Mouse (Mus musculus) CD8-positive naive resting alpha-beta T cell, adult 2 months (primary cell): Measurements from ENCODE around the gene Arrdc5.
"Not testable (repeated sequence)": the region's sequence is repeated elsewhere in the genome, so short reads cannot be mapped to it uniquely, and the experiment has no call there.

Experiments used
- DNase-seq, 2 experiments: peaks; one replicate each; pipeline ENCODE4 v3.0.0; 2022; ENCODE audit warnings: low read depth in 2 of 2, low spot score in 2 of 2

Gene Arrdc5

GRCm38 (mm10) chr17:56279481-56280155 lies 20.5 kb downstream of the Arrdc5 start:
- no peak for DNase-seq

- no peak for DNase-seq
These were observed 21.7 kb downstream of the Arrdc5 start for GRCm38 (mm10) chr17:56278340-56278739.

DNA sequence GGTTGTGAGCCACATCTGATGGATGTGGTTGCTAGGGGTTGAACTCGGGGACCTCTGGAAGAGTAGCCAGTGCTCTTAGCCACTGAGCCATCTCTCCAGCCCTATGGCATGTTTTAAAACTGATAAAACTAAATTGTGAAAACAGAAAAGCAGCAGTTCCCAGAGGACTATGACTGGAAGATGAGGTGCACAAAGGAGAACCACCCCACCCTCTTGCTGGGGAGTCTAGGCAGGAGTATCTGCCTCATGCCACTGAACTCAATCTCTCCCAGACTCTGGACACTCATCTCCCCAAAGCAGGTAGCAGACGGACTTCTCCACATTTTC lies 22.6 kb downstream of the Arrdc5 start:
- DNase-seq = no peak

DNA sequence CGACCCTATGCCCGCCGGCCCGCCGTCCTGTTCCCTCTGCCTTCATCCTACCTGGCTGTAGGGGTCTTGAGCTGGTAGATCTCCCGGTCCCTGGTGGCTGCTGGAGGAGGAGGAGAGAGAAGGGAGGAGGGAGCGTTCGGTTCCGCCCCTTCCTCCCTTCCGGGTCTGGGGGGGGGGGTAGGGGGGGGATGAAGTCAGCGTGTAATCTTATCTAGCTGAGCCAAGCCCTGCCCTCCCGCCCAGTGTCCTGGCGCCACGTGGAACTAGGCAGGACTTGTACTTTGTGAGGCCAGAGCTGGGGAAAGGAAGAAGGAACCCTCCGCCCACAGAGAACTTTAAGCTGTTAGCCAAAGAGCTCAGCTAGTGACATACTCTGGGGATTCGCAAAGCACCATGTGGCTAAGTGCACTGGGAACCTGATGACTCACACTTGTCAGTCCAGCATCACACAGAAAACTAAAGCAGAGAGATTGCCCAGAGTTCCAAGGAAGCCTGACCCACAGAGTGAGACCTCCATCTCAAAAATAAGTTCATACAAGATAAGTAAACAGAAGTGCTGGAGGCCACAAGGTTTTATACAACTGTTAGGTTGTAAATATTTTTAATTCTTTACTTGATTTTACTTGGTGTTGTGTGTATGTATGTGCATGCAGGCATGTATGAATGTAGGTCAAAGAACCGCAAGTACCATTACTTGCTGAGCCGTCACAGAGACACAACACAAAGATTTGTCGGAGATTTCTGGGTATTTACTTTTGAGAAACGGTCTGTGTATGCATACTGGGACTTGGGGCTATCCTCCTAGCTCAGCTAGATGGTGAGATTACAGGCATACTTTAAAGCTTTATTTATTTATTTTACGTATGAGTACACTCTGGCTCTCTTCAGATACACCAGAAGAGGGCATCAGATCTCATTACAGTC lies 23.2 kb downstream of the Arrdc5 start, which contains the start of gene Ticam1:
TSS of gene Ticam1 (minus strand) at position 144 of the 924 bp plus-strand sequence.
- DNase-seq = peak; percentile 56 to 59

GRCm38 (mm10) chr17:56275842-56276480 lies 24.1 kb downstream of the Arrdc5 start:
- no peak for DNase-seq

GRCm38 (mm10) chr17:56273986-56274385 lies 26.1 kb downstream of the Arrdc5 start:
- DNase-seq = no peak

DNA sequence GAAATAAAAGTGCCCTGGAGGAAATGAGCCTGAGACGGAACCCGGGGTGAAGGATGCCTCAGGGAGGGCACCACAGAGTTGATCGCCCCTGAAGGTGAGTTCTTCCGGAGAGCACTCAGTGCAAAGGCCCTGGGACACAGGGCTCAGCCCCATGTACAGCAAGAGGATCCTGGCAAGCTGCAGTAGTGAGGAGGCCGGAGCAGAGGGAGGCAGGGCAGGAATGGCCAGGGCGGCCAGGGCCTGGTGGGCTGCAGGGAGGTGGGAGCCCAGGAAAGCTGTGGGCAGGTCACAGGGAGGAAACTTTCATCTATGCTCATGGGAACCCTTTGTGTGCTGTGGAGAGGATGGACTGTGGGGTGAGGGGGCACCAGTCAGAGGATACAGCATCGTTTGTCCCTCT lies 26.6 kb downstream of the Arrdc5 start:
- DNase-seq = no peak

GRCm38 (mm10) chr17:56272644-56273043 lies 27.4 kb downstream of the Arrdc5 start:
- DNase-seq = no peak

GRCm38 (mm10) chr17:56271609-56272253 lies 28.4 kb downstream of the Arrdc5 start:
- DNase-seq = no peak

DNA sequence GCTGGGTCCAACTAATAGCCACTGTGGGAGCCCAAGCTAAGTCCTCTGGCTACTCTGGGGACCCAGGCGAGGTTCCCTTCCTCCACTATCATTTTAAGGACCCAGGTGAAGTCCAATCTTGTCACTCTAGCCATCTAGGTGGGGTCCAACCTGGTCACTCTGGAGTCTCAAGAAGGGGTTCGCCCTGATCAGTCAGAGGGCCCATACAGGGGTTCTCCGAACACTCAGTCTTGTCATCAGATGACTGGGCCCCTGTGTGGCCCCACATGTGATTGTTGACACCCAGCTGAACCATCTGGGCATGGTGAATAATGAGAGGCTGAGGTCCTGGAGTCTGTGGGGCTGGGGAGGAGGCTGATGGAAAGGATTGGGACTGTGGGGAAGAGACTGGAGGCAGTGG lies 30.3 kb downstream of the Arrdc5 start:
- DNase-seq = no peak

DNA sequence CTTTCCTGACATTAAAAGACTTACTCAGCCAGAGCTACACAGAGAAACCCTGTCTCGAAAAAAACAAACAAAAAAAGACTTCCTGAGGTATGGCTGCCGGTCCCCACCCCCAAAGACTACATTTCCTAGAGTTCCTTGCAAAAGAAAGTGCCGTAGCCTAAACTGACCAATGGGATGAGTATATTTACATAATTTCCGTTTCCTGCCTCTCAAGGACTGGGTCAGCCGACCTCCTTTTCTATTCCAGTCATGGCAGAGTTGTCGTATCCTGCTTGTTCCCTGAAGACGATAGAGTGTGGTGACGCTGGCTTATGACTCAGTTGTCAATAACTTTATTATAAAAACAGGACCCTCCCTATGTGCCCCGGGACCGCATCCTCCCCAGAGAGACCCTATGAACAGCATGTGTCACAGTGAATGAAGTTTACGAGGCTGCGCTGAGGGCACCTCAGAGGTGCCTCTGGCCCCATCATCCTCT lies 30.9 kb downstream of the Arrdc5 start:
- peak; percentile 52 to 62 for DNase-seq

DNA sequence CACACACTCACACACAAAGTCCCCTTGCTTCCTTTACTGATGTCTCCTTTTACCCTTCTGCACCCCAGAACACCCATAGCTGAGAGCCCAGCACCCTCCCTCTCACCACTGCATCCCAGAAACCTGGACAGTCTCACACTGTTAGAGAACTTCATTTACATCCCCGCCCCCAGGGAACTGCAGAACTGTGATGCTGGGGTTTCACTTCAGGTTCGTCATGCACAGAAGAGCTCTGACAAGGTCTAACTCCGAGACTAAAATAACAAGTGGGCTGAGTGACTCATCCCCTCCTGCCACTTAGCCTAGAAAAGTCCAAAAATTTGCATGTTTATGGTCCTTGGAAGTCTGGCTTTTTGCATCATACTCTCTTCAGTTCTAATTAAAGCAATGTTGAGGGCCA lies 33.8 kb downstream of the Arrdc5 start:
- no peak for DNase-seq

DNA sequence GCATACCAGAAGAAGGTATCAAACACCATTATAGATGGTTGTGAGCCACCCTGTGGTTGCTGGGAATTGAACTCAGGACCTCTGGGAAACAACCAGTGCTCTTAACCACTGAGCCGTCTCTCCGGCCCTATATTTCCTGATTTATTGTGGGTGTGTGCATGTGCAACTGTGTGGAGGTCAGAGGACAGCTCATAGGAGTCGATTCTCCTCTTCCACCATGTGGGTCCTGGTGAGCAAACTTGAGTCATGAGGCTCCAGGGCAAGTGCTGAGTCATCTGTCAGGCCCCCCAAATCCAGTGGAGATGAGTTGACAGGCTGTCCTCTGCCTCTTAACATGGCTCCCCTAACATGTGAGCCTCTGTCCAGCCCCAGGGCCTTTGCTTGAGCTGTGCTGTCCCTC lies 34.2 kb downstream of the Arrdc5 start:
- no peak for DNase-seq

DNA sequence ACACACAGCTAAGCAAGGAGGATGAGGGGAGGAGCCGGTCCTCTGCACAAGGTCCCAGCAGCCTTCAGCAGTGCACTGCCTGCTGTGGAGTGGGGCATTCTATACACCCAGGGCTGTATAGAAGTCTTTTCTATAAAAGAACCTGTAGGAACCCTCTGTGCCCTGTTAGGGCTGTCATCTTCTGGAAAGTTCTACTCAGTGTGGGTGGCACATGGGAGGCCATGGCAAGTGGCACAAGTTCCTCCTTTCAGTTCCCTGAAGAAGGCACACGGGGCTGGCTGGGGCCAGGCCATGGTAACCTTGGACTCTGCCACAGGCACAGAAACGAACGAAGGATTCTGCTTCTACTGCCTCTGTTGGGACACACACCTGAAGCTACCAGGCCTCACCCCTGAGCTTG lies 35.1 kb downstream of the Arrdc5 start:
- no peak for DNase-seq

DNA sequence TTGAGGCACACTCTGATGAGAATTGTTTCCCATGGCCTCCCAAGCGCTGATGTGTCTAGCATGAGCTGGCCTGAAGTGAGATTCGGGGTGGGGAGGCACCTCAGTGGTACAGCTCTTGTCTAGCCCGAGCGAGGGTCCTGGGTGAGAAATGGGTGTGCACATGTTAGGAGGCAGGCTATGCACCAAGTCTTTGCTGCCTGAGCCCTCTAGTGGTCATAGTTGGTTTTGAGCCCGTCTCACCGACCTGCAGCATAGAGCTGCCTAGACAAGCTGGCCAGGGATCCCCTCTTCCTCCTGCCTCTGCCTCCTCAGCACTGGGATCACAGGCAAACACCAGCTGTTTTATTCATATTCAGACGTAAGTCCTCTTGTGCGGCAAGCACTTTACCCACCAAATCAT lies 36.1 kb downstream of the Arrdc5 start:
- peak; percentile 63 to 75 for DNase-seq

DNA sequence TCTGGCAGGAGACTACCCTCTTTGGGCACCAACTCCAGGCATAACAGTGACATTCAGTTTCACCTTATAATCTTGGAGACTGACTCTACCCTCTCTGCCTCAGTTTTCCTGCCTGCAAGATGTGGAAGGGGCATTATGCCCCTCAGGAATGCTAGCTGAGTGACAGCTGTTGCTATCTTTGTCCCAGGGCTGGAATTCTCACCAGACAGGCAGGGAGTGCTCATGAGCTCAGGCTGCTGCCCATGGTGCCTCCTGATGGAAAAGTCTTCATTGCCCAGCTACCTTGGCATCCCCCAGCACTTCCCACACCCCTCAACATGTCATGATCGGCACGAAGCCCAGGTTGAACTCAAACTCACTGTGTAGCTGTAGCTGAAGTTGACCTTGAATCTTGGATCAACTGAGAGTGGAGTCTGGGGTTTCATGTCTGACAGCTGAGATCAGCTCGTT lies 37.4 kb downstream of the Arrdc5 start:
- DNase-seq = no peak

DNA sequence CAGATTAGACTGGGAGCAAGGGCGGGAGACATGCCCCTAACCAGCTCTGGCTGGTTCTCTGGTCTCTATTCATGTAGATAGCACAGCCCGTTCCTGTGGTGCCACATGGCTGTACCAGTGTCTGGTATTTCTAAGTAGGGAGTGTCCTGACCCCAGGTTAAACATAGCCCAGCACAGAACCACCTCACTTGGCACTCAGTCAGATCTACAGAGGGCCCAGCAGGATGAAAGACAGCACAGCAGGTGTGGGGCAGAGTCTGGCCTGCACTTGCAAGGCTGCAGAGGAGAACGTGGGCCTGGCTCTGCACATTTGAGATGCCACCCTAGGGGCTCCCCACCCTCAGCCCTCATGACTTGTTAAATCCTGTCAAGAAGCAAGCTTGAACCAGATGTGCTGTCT lies 38.9 kb downstream of the Arrdc5 start:
- DNase-seq = no peak

DNA sequence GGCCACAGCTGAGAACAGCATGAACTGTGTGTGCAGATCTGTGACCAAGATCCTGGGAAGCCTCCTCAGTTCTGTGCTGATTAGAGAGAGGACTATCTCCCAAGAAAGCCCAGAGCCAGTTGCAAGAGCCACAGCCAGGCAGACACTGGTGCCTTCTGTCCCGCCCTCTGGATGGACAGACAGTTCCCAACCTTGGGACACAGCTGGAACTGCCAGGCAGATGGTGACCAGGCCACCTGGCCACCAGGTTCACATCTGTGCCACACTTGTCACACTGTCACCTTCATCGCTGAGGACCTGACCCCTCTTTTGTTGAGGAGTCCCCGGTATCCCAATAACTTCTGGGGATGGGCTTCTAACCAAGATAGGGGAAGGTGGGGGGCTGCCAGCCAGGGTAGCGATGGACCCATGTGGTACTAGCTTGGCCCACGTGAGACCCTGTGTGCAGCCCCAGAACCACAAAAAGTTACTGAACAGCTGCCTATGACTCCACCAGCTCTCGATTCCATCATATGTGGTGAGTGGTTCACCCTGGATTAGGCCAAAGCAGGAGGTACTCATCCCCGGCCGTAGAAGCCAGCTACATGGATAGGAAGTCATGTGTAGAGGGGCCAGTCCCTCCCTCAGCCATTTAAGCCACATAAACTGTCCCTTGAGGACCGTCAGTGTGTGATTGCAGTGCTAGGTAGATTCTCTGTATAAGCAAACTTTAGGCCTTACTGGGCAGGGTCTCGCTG lies 40.6 kb downstream of the Arrdc5 start:
- DNase-seq = no peak

DNA sequence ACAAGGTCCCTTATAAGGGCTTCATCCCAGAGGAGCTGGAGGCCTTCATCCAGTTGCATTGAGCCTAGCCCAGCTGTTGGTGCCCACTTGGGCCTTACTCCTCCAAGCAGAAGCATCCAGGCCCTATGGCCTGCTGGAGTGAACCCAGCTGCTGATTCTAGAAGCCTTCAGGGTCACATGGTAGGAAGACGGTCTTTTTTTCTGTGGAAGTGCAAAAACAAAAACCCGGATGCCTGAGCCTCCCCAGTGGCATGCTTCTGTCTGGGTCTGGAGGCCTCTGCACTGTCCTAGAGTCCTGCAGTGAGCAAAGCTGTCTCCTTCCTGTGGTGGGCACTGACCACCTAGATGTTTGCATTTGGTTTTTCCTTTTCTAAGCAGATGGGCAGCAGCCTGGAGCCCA lies 41.3 kb downstream of the Arrdc5 start:
- not testable (repeated sequence) for DNase-seq

GRCm38 (mm10) chr17:56258269-56258668 lies 41.8 kb downstream of the Arrdc5 start:
- DNase-seq = not testable (repeated sequence)
